Mouse (Mus musculus) olfactory bulb, adult 2 months (tissue): ENCODE data around the gene Mical3.

ENCODE experiments used
- CTCF ChIP-seq: fragments of 200-500 bp; IDR thresholded peaks from 2 replicates; pipeline ENCODE4 v1.5.1; 2012; ENCODE audit warnings: low read depth, mild to moderate bottlenecking, low read length, moderate library complexity; ENCODE audit not compliant: insufficient read depth
- POLR2A ChIP-seq: fragments of 200-500 bp; IDR thresholded peaks from 2 replicates; pipeline ENCODE4 v1.6.1; 2012; ENCODE audit warnings: mild to moderate bottlenecking, low read depth, low read length, moderate library complexity; ENCODE audit not compliant: insufficient read depth

GRCm38 (mm10) chr6:120894089-120894488 lies 236.7 kb downstream of the Mical3 start:
- TF ChIP-seq CTCF (no peak), POLR2A (no peak)
